Mouse (Mus musculus) lung, embryonic 16.5 days (tissue): ENCODE results near the gene 5730596B20Rik. TPM values are rescaled to one million over a fixed set of nuclear protein-coding genes. Genes with fewer than 3 reads are reported as not detected.

ENCODE experiments used
- ATAC-seq: fragments of 200-750 bp; cut with Nextera tagmentation; 2 replicates; pipeline ENCODE4 v1.8.0; 2017; ENCODE audit warnings: low read depth, mild to moderate bottlenecking, moderate library complexity
- H3K27ac ChIP-seq: fragments of 300-500 bp; sonication (generic); 2 replicates; pipeline ENCODE4 v1.5.1; 2014; ENCODE audit warnings: mild to moderate bottlenecking, control low read depth, low read length
- H3K27me3 ChIP-seq: fragments of 300-500 bp; sonication (generic); 2 replicates; pipeline ENCODE4 v1.6.1; 2014; ENCODE audit warnings: low read depth, low read length, mixed read lengths; ENCODE audit not compliant: control insufficient read depth, insufficient read depth
- H3K36me3 ChIP-seq: fragments of 300-500 bp; sonication (generic); 2 replicates; pipeline ENCODE4 v1.6.1; 2014; ENCODE audit warnings: low read length; ENCODE audit not compliant: control insufficient read depth, insufficient read depth
- H3K4me1 ChIP-seq: fragments of 300-500 bp; sonication (generic); replicated peaks from 2 replicates; pipeline ENCODE4 v1.6.1; 2014; ENCODE audit warnings: low read length, mixed read lengths; ENCODE audit not compliant: control insufficient read depth, insufficient read depth
- H3K4me2 ChIP-seq: fragments of 300-500 bp; sonication (generic); 2 replicates; pipeline ENCODE4 v1.6.1; 2014; ENCODE audit warnings: low read depth, low read length, control low read depth
- H3K4me3 ChIP-seq: fragments of 300-500 bp; sonication (generic); 2 replicates; pipeline ENCODE4 v1.5.1; 2014; ENCODE audit warnings: mild to moderate bottlenecking, low read length, control low read depth
- H3K9ac ChIP-seq: fragments of 300-500 bp; sonication (generic); 2 replicates; pipeline ENCODE4 v1.6.1; 2014; ENCODE audit warnings: low read length, control low read depth
- H3K9me3 ChIP-seq: fragments of 300-500 bp; sonication (generic); 2 replicates; pipeline ENCODE4 v1.6.1; 2016; ENCODE audit warnings: low read length; ENCODE audit not compliant: control insufficient read depth
- WGBS: fragments of 180-500 bp; shearing (Covaris S2); extraction: QIAGEN DNeasy Blood & Tissue Kit; methylation state at CpG from one replicate; pipeline ENCODE4 v1.1.7; 2014; 5-methylcytosine and 5-hydroxymethylcytosine counted together
- polyA plus RNA-seq: library from polyadenylated mRNA; unstranded; fragments of >200 nt; fragmentation: Nextera tagmentation; extraction: Ambion mirVana; gene quantifications from 2 replicates; pipeline ENCODE4 v1.2.1, GENCODE M21; 2015

The 5730596B20Rik gene
- polyA plus RNA-seq, 1 experiment from 2014 or later: 2.5 TPM

GRCm38 (mm10) chr6:52180213-52180710 lies 3.0 kb downstream of the 5730596B20Rik start:
- Histone ChIP-seq H3K4me1 (peaks cover 32% of the 10 kb centered on the region), H3K36me3 (no peaks in the 10 kb centered on the region), H3K27me3 (peaks cover 41% of the 10 kb centered on the region), H3K9ac (peak overlapping the region; percentile 75), H3K27ac (peak overlapping the region; percentile 97), H3K4me2 (peak overlapping the region; percentile 57), H3K9me3 (no peaks in the 10 kb centered on the region), H3K4me3 (peak overlapping the region; percentile 65)
- ATAC-seq: no peak
- 8% methylated on average over 11 of the region's 11 CpGs for WGBS

DNA sequence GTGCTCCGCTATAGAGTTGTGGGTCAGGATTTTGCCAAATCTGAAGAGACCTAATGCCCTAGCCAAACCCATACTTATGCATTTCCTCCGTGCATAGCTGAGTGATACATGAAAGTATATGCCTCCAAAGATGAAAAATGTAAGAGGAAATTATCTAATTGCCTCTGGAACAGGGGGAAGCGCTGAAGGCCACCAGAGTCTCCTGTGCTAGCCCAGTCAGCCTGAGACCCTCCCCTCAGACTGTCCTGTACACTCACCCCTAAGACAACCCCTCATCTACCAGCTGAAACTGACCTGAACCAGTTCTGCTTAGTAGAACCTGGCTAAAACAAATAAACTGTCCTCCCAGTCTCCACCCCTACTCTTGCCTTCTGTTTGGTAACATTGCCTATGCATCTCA lies 3.4 kb downstream of the 5730596B20Rik start:
- Histone ChIP-seq H3K36me3 (no peaks in the 10 kb centered on the region), H3K9ac (peak overlapping the region; percentile 75), H3K9me3 (no peaks in the 10 kb centered on the region), H3K4me2 (peak overlapping the region; percentile 57), H3K27me3 (peaks cover 39% of the 10 kb centered on the region), H3K4me3 (peak overlapping the region; percentile 65), H3K27ac (peak overlapping the region; percentile 97), H3K4me1 (peaks cover 36% of the 10 kb centered on the region)
- no peak for ATAC-seq
- 24% methylated on average over 3 of the region's 3 CpGs for WGBS

GRCm38 (mm10) chr6:52182030-52182429 lies 4.7 kb downstream of the 5730596B20Rik start:
- Histone ChIP-seq H3K9ac (no peak overlapping the region), H3K27me3 (peaks cover 46% of the 10 kb centered on the region), H3K4me2 (no peak overlapping the region), H3K36me3 (no peaks in the 10 kb centered on the region), H3K27ac (no peak overlapping the region), H3K4me1 (peaks cover 40% of the 10 kb centered on the region), H3K4me3 (no peak overlapping the region), H3K9me3 (no peaks in the 10 kb centered on the region)
- WGBS: 33% methylated on average over 2 of the region's 2 CpGs
- no peak for ATAC-seq

DNA sequence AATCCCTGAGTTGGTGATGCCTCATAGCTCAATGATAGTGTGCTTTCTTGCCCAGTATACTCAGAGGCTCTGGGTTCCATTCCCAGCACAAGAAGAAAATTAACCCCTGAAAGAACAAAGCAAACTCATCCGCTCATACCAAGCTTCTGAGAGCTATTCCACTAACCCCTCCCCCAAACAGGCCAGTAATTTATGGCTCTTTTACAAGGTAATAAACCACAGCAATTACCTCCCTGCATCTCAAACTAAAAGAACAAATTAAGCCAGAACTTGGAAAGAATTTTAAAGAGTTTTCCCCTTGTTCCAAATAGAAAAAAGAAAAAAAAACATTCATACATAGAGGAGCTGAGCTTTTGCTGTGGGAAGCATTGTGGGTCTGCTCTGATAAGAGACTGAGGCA lies 5.5 kb downstream of the 5730596B20Rik start:
- no peak overlapping the region for H3K9ac ChIP-seq
- peak overlapping the region; percentile 23; the same call in 1 of the 2 replicates for H3K27ac ChIP-seq
- no peak overlapping the region for H3K4me3 ChIP-seq
- H3K4me1 ChIP-seq: peaks cover 47% of the 10 kb centered on the region
- ATAC-seq: no peak
- H3K4me2 ChIP-seq: no peak overlapping the region
- no peaks in the 10 kb centered on the region for H3K9me3 ChIP-seq
- peaks cover 51% of the 10 kb centered on the region for H3K27me3 ChIP-seq
- WGBS: 56% methylated on average over 1 of the region's 1 CpGs
- no peaks in the 10 kb centered on the region for H3K36me3 ChIP-seq

DNA sequence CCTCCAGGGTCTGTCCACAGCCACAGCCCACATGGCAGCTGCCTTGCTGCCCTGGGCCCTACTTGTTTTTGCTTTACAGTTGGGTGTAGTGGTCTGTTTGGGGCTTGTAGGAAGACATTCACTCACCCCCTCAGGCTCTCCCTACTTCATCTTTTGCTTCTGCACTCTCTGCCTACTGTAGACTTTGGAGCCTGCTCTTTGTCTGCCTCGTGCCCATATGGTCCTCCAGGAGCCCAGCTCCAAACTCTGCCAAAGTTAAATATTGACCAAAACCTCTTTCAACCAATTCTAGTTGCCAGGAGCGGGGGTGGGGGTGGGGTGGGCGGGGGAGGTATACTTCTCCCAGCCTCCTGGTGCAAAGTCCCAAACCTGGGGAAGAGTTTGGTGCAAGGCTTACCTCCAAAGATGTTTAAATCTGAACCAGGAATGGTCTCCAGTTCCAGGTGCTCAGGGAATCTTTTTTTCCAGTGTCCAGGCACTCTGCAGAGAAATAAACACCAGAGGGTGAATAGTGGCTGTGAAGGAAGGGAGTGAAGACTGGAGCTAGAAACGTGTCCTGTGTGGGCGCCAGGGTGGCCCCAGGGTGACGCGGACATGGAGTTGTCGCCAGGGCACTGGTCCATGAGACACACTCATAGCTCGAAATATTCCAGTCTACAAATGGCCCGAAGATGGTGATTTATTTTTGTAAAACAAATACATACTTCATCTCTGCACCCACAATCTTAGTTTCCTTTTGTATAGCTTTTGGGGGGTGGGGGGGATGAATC lies 6.2 kb downstream of the 5730596B20Rik start:
- Histone ChIP-seq H3K27ac (peak overlapping the region; percentile 23), H3K9ac (0 out of 2 replicates have a peak overlapping the region, but pooled peaks have one; percentile 13), H3K4me1 (peaks cover 51% of the 10 kb centered on the region), H3K36me3 (no peaks in the 10 kb centered on the region), H3K4me3 (no peak overlapping the region), H3K9me3 (no peaks in the 10 kb centered on the region), H3K4me2 (no peak overlapping the region), H3K27me3 (peaks cover 51% of the 10 kb centered on the region)
- ATAC-seq: no peak
- 20% methylated on average over 10 of the region's 10 CpGs for WGBS

DNA sequence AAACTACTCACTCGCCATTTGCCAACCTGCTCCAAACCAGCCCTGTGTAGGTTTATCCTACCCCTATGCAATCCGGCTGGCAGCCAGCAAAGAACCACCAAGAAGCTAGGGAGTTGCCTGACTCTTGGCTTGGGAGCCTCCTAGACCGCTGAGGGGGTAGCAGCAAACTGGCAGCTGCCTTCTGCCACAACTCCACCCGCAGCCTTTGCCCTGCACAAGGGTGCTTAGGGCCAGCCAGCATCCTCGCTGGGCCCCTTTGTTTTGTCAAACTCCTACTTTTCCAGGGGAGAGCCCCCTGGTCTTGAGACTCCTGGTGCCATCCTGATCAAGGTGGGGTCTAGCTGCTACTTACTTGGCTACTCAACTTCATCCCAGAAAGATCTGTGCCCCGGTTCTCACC lies 7.4 kb downstream of the 5730596B20Rik start:
- no peak overlapping the region for H3K4me3 ChIP-seq
- peak overlapping the region; percentile 70 for H3K27ac ChIP-seq
- H3K27me3 ChIP-seq: peaks cover 46% of the 10 kb centered on the region
- H3K4me1 ChIP-seq: peaks cover 53% of the 10 kb centered on the region
- no peaks in the 10 kb centered on the region for H3K9me3 ChIP-seq
- no peak for ATAC-seq
- WGBS: 19% methylated on average over 6 of the region's 6 CpGs
- no peaks in the 10 kb centered on the region for H3K36me3 ChIP-seq
- H3K4me2 ChIP-seq: peak overlapping the region; percentile 46
- H3K9ac ChIP-seq: peak overlapping the region; percentile 19; the same call in 1 of the 2 replicates

DNA sequence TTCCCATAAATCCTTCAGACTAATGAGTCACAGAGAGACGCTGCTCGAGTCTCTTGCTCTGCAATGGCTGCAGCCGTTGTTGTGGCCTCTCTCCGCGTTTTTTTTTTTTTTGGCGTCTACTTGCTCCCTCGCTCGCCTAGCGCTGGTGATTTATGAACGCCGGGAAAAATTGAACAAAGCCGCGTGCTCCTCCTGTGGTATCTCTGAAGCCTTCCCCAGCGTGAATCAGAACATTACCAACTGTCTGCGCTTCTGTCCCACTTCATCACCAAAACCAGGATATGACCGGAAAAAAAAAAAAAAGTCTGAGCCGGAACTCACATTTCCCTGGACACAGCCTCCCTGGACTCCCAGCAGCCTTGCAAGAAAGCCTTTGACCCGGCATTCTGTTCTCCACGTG lies 7.9 kb downstream of the 5730596B20Rik start:
- Histone ChIP-seq H3K9ac (peak overlapping the region; percentile 25; the same call in 1 of the 2 replicates), H3K4me2 (peak overlapping the region; percentile 46), H3K9me3 (no peaks in the 10 kb centered on the region), H3K36me3 (no peaks in the 10 kb centered on the region), H3K27me3 (peaks cover 46% of the 10 kb centered on the region), H3K27ac (peak overlapping the region; percentile 70), H3K4me3 (peak overlapping the region; percentile 11; the same call in 1 of the 2 replicates), H3K4me1 (peaks cover 53% of the 10 kb centered on the region)
- WGBS: 2% methylated on average over 19 of the region's 19 CpGs
- ATAC-seq: no peak

DNA sequence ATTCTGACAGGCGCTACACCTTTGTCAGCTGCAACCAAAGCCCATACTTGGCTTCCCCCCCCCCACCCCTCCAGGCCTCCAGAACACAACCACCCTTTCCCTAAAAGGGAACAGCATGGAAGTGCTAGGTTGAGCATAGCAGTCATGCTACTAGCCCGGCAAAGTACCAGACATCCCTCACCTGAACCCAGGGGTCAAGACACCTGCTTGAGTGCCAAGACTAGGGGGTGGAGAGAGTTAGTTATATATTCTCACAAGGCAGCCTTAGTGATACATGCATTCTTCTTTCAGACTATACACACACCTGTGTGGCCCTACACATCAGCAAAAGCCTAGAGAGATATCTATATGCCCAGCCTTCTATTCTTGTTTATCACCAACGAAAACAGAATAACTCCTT lies 8.5 kb downstream of the 5730596B20Rik start:
- Histone ChIP-seq H3K4me3 (no peak overlapping the region), H3K4me1 (peaks cover 51% of the 10 kb centered on the region), H3K36me3 (no peaks in the 10 kb centered on the region), H3K27me3 (peaks cover 46% of the 10 kb centered on the region), H3K4me2 (no peak overlapping the region), H3K9me3 (no peaks in the 10 kb centered on the region), H3K9ac (no peak overlapping the region), H3K27ac (no peak overlapping the region)
- 30% methylated on average over 3 of the region's 3 CpGs for WGBS
- ATAC-seq: no peak

DNA sequence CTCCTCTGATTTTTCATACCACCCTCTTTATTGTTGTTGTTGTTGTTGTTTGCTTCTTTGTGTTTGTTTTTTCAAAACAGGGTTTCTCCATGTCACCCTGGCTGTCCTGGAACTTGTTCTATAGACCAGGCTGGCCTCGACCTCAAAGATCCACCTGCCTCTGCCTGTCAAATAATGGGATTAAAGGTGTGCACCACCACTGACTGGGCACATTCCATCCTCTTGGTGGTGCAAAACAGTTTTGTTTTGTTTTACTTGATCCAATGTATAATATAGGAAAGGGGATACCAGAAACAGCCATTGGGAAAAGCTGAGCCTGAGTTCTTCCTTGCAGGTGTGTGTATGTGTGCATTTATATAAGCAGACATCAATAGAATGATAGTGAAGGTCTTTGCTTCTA lies 9.2 kb downstream of the 5730596B20Rik start:
- Histone ChIP-seq H3K4me1 (peaks cover 44% of the 10 kb centered on the region), H3K9me3 (no peaks in the 10 kb centered on the region), H3K9ac (no peak overlapping the region), H3K4me3 (no peak overlapping the region), H3K27me3 (peaks cover 44% of the 10 kb centered on the region), H3K27ac (peak overlapping the region; percentile 13; the same call in 1 of the 2 replicates), H3K4me2 (no peak overlapping the region), H3K36me3 (no peaks in the 10 kb centered on the region)
- WGBS: 69% methylated on average over 1 of the region's 1 CpGs
- ATAC-seq: no peak
